Mouse (Mus musculus): ENCODE results near the gene Nfkbiz.
A peak's percentile ranks its signal among the peaks of the same experiment; 100 is the strongest.

The Nfkbiz gene

DNA sequence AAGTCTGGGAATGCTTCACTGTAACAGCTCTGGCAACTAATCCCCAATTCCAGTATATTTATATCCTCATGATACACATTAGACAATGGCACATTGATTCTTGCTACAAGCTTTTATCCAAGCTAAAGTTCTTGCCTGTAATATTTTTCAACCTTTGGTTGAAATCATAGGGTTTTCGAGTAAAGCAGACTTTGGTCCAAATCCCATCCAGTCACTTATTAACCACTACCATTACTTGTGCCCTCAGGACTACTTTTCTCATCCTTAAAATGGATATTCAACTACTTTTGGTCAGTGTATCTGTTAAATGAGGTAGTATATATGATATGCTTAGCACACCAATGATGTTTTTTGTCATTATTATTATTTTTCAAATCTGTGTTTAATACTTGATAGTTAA is 7.2 kb downstream of the Nfkbiz start:
- no peak for DNase-seq

DNA sequence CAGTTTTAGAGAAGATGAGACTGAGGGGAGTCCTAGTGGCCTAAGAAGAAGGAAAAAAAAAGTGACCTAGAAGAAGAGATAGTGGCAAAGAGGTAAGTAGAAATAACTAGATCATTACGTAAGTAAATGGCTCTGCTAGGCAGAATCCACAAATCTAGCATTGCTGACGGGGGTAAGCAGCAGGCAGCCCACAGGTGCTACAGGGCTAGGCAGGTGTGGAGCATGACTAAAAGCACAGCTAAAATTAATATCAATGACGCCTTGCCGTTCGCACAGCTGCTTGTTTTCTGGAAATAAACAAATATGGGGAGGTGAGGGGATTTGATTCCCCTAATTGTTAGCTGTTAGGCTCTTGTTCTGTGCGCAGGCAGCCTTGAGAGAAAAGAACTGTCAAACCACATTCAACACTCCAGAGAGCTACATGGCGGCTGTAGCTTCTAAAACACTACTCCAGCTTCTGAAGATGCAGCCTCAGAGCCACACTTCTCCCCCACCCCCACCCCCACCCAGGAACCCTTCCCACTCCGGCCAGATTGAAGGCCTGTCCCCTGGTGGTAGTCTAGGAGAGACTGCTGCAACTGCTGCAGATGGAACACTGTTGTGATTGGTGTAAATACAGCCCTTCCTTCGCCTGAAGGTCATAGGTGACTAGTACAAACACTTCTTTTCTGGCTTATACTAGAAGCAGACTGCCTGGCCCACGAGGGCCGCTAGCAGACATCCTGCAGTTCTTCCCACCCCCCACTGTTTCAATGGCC is 15.1 kb downstream of the Nfkbiz start:
- no peak for DNase-seq

DNA sequence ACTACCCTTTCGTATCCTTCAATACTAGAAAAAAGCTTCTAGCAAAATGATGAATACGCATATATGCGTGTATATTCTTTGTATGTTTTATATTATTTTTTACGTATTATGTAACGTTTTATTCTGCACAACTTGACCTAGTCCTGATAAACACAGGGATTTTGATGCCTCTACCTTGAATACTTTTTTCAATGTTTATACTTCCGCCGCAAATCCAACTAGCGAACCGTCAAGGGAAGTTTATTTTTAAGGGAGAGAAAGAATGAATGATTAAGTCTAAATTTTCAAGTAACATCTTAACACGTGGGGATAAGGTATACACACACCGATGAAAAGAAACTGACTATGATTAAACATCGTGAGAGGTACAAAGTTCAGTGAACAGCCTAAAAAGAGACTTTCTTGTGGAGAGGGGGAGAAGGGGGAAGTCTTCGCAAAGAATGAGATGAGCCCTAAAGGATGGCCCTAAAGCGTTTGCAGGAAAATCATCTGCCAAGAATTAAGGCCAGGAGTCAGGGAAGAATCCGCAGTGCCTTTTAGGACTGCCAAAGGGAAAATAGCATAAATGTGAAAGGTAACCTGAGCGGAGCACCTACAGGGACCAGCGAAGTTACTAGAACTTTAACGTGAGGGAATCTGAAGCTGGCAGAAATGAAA is 15.8 kb downstream of the Nfkbiz start:
- DNase-seq = no peak

DNA sequence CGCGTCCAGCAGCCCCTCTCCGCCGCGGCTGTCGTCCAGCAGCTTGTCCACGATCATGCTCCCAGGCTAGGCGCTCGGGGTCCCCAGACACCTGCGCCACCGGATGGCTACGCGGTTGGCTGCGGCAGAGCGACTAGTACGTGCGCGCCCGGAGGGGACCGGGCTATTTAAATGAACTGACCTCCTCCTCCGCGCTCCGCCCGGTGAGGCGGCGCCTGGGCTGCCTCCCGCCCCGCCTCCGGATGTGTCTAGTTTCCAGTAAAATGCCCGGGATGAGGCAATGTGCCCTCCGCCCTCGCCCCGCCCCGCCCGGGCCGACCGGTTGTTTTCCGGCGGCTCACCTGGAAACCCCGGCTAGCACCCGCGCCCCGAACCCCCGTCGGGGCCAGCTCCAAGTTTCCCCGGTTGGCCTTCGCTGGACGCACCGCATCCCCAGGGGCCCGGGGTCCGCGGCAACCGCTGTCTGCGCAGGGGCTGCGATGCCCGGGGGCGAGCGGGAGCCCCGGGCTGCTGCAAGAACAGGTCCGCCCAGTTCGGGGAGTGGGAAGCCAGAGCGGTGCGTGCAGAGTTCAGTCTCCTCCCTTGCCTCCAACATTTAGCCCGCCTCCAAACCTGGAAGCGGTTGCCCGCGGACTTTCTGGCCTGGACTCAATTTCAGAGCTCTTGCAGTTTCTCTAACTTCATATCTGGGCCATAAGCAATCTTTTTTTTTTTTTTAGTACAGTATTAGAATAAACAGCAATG is 16.5 kb downstream of the Nfkbiz start:
- peak; percentile 97 for DNase-seq

DNA sequence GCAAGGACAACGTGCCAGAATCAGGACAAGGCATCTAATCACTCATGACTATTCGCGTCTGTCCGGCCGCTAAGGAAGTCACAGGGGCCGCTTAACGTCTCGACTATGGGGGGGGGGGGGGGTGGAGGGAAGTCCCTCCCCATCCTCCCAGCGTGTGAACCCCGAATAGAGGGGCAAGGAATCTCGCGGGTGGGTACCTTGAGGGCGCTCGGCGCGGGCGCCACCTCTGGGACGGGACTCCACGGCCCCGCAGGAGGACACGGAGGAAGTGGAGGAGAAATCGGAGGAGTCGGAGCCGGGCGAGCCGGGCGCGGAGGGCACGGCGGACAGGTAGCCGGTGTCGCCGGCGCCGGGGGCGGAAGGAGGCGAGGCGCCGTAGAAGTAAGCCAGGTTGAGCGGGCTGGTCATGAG is 17.1 kb downstream of the Nfkbiz start:
- DNase-seq = peak; percentile 55

DNA sequence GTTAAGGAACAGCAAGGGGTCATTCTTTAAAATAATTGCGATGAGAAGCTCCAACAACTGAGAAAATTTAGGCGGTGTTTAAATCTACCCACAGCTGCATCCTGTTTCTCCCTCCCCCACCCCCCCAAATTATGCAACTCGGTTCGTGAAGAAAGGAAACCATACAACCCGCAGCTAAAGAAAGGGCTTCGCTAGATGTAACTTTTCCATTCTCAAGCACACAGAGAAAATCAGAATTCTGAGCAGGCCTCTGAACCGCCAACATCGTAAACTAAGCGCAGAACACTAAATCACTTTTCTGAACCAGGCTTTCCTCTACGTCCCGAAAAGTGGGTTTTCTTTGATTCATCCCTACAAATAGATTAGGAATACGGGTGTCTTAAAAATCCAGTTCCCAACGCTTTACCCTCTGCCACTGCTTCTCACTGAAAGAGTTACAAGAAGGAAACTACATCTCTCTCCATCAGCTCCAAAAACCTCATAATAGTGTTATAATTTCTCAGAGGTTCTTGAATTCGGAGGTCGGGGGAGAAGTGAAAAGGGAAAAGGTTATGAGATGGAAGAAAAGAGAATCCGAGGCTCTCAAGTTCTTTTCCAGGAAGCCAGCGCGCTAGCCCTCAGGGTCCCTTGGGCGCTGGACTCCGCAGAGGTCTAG is 17.7 kb downstream of the Nfkbiz start:
- no peak for DNase-seq

DNA sequence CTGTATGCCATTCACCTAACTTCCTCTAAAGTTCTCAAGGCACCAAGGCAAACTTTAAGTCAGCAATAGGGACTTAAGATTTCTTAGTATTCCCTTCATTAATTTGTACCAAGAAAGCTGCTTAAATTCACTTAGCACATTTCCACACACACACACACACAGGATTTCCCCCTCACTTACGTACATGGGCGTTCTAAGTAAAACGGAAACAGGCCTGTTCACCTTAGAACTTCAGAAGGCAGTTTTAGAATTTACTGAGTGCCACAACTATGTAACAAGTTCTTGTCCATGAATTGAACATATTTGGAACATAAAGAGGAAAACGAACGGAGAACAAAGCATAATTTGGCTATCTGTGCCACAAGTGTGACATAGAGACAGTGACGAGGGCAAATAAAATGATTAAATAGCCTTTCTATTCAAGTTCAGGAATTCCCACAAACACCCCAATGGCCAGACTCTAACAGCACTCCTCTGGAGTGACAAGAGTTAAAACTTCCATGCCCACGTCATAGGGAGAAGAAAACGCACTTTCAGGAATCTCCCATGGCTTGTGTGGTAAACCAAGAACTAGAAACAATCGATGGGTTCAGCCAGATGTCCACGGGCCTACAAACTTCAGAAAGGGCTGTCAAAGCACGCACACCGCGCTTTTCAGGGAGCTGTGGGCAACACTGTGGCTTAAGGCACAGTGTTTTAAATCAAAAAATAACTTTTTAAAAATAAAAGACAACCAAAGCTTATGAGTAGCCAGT is 18.4 kb downstream of the Nfkbiz start:
- no peak for DNase-seq

DNA sequence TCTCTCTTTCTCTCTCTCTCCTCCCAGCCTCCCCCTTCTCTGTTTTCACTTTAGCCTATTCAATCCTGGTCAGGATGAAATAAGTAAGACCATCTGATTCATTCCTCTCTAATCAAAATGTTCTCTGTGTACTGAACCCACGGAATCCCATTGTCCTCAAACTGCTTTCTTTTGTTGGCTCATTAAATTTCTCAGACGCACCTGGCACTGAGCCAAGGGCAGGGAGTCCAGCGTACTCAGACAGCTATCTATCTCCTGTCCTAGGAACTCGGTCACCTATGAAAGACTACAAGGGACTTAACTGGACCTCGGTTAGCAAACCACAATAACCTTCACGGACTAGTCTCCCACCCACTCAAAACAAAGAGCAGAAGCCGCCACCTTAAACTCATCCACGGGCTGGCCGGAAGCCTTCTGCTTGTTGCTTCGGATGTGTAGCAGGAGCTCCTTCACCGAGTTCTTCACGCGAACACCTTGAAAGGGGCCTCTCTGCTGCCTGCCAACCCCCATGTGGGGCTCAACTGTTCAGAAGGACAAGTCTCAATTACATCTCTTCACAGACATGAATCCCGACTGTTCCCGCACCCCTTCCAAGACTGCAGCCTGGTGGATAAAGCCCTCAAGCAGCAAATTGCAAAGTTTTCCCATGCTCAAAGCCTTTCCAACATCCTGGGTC is 19.4 kb downstream of the Nfkbiz start:
- DNase-seq = peak; percentile 82

DNA sequence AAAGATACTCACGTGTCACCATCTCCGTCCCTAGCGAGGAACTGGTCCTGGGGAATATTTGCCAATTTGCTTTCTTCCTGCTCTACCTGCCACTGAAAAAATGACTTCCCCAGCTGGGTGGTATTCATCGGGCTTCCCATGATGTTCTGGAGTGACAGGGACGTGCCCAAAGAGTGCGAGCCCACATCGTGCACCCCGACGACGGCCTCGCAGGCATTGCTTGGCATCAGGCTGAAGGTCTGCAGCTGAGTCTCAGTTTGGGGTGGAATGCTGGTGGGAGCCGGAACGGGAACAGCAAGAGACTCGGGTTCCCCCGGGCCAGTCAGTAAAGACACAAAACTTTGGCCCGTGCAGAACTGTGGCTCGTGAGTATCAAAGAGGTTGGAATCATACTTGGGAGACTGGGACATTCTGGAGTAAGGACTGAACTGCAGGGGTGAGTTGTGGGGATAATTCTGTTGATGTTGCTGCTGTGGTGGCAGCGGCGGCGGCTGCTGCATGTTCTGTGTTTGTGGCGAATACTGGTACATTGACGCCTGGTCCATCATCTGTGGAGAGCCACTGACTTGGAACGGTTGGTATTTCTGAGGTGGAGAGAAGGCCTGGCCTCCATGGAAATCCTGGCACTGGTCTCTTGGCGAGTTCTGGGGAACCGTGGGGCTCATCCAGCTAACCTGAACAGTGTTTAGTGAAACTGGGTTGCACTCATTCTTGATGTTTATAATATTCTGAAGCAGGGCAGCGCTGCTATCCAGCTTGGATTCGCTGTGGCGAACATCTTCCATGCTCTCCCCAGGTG is 20.8 kb downstream of the Nfkbiz start:
- DNase-seq = no peak

DNA sequence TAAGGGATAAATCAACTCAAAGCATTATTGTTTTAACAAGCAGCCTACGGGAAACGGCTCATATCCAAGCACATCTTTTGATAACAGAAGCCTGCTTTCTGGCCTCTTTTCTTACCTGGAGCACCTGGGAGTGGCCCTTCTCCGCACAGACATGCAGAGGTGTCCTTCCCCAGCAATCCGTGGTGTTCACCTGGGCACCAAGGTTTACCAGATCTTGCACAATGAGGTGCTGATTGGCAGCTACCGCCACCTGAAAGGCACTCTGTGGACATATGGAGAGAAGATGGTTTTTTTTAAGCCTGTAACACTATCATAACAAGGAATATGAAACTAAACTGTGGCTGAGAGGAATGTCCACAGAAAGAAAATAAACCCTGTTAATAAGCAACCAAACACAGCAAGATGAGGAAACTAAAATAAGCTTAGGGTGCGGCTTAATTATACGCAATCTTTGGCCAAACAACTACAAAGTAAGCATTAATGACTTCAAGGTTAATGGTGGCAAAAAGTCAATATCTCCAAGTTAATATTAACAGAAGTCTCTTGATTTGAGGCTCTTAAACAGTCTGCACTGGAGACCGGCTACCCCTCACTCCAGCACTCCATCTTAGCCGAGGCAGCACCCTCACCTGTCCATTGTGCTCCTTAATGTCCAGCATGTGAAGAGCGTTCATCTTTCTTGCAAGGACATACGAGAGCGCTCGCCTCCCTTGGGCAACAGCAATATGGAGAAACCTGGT is 22.3 kb downstream of the Nfkbiz start:
- no peak for DNase-seq

DNA sequence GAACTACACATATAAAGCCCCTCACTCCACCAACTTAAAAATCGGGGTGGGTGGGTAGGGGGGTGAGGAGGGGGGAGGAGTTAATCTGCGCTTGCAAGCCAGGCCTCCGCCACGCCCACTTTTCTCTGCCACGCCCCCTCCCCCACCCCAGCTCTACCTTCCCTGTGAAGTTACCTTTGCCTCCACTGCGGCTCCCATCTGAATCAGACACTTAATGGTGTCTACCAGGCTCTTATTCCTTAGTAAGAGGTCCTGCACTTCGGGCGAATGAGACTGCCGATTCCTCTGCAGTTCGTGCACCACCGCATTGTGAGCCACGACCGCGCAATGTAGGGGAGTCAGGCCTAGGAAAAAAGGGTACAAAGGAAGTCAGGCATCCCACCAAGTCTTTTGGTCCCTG is 23.2 kb downstream of the Nfkbiz start:
- no peak for DNase-seq

DNA sequence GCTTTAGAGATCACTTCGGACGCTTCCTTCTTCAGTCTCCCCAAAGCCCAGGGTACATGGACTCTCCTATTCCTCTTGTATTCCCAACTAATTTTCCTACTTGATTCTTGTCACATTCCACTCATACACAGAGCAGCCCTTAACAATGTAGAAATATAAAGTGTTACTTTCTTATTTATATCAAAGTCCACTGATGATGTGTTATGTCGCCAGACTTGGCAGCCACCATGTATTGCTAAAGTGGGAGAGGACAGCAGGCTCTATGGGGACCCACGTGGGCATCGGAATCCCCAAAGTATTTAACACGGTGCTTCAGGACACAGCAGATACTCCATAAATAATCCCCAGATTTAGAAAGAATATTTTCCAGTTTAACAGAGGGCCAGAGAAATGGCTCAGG is 24.0 kb downstream of the Nfkbiz start:
- DNase-seq = no peak

DNA sequence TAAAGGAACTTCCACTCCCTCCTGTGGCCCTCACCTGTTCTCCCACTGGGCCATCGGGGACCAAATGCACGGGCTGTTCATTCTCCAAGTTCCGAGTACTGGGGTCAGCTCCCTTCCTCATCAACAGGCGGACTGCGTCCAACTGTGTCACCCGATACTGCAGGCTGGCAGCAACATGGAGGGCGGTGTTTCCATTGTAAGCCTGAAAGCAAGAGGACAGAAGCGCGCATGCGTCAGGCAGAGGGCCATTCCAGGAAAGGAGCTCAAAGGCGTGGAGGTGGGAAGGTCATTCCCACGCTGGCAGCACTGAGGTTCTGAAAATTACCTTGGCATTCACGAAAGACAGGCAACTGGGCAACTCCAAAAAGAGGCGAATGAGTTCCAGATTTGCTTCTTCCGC is 24.8 kb downstream of the Nfkbiz start:
- no peak for DNase-seq

DNA sequence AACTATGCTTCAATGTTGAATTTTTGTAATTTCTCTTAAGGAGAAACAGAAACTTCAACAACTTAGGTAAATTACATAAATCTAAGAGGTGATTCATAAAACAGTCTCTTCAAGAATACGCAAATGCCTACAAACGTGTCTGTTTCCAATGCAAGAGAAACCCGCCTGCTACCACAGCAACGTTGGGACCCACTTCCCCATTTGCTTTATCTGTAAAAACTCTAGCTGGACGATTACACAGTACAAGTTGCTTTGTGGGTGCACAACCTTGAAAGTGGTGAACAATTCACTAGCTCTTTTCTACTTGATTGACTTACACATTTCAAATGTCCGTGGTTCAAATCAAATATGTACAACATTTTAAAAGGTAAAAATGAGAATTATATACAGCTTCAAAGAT is 26.9 kb downstream of the Nfkbiz start:
- no peak for DNase-seq

DNA sequence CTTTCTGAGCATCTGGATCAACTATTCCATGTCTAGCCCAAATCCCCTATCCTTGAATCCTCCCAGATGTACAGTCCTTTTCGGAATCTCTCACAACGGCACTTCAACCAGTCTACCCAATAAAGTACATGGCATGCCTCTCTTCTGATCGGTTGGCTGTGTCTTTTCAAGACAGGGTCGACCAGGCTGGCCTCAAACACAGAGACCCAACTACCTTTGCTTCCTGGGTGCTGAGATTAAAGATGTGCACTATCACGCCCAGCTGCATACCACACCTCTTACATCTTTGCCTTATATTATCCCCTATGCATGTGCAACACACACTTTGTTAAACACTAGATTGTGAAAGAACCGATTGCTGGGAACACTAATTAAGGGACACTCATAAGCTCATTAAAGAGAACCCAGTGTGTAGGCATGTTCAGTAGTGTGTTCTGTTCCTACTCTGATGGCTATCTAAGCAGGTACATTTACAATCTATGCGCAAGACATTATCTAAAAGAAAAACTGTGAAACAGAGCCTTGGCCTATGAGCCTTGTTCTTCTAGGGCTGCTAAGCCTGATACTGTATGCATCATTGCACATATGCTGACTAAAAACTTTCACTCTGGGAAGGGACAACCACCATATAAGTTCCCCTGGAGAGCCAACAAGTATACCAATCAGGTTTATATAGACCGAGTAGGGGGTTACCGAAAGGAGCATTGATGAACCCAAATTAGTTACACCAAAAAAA is 28.8 kb downstream of the Nfkbiz start:
- no peak for DNase-seq

DNA sequence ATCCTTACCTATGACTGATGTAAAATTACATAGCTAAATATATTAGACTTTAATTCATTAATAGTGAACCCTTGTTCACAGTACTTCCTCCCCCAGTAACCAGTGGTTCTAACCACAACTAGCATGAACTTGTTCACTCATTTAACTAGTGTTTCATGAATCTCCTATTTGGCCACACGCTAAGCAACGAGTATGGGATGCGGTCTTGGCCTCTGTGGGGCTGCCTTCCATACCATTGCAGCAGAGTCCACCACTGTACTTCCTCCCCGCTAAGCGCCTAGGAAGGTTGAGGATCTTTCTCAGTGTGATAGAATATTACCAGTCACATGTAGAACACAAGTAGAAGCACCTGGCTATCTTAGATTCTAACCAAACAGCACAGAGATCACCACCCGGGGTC is 29.4 kb downstream of the Nfkbiz start:
- DNase-seq = no peak

DNA sequence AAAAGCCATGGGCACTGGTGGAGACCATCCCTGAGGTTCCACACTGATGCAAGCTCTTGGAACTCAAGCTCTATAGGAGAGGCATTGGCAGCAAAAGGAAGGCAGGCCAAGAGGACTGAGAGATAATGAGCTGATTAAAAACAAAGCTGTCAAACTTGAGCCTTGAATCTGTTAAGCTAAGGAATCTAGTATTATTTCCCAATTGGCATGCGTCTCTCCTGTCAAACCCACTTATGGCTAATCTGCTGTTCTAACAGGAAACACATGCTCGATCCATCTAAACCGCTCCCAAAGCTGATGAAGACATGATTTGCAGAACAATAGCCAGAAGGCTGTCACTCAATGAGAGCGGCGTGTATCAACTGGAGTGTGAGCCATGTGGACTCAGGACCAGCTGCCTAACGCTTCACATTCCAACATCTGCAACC is 31.2 kb downstream of the Nfkbiz start:
- no peak for DNase-seq

DNA sequence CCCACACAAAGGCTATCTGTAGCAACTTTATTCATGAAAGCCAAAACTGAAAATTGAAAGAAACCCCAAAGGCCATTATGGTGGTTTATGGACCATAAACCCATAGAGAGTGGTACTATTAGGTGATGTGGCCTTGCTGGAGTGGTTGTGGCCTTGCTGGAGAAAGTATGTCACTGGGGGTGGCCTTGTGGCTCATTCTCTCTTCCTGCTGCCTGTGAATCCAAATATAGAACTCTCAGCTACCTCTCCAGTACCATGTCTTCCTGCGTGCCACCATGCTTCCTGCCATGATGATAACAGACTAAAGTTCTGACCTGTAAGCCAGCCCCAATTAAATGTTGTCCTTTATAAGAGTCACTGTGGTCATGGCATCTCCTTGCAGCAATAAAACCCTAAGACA is 33.9 kb downstream of the Nfkbiz start:
- DNase-seq = no peak

DNA sequence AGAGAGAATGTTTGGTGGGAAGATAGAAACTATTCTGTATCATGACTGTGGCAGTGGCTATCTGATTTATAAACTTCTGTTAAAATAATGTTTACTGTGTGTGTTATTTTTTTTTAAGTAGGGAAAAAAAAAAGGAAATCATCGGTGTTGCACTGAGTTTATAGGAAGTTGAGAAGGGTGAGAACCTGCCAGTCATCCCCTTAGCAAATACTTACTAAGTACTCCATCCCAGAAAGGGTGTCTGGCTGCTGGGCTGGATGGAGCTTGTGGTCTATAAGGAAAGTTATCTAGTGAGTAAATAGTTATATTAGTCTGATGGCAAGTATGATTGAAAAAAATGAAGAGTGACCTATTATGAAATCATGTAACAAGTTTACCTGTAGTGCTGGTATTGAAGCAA is 37.1 kb downstream of the Nfkbiz start:
- no peak for DNase-seq

DNA sequence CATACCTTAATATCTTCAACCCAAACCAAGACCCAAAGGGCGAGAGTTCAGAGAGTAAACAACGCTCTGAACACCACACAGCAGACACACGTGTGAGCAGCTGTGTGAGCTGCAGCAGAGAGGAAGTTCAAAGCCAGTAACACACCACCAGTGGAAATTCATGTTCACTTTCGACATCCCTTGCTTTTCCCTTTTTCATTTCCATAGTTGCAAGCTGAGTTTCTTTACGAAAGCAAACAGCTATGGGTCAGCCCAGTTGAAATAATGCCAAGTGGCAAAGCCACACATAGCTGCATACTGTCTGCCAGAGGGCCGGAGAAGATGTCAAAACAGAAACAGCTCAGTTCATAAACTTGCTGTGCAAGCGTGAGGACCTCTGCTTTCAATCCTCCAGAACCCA is 39.9 kb downstream of the Nfkbiz start:
- DNase-seq = no peak

Data from kidney, postnatal 14 days (tissue).